Mouse (Mus musculus): ENCODE data around the gene Olfr1215. TPM values are rescaled to one million over a fixed set of nuclear protein-coding genes. Genes with fewer than 3 reads are reported as not detected.
"Not testable (repeated sequence)": the region's sequence is repeated elsewhere in the genome, so short reads cannot be mapped to it uniquely, and the experiment has no call there.

Gene Olfr1215
- not detected in 2 replicates for polyA plus RNA-seq (2015; fragmentation: Nextera tagmentation; extraction: Ambion mirVana)

DNA sequence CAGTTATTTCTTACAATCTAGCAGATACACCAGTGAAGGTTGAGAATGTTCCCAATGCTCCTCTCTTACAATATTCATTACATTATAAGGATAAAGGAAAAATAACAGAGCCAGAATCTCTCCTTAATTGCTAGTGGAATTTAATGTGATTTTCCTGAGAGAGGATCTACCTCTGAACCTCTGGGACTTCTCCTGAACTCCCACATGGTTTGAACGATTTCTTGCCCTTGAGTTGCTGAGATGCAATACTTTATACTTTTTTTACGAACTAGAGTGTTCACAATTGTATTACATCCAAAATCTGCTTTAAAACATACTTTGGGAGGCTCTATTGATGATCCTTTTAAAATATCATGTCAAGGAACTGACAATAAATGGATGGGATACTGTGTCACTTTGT lies at the start of gene Olfr1215:
TSS of gene Olfr1215 (minus strand) at position 101 of the 400 bp plus-strand sequence.
- ATAC-seq (ENCODE audit: low read depth) = no peak
- WGBS = 52% methylated on average over 2 of the region's 2 CpGs

DNA sequence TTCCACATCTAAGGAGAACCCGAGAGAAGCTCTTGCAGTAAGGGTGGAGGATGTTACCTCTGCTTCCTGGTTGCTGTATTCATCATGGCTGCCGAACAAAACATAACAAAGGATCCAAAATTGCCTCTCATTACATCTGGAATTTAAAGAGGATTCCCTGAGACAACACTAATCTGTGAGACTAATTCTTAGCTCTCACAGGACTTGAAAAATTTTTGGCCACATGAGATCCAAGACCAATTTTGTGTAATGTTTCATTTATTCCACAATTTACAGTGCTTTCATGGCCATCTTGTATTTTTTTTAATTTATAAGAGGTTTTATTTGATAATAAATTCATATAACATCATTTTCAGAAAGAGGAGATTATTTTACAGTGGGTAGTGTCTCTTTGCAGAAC lies 25.2 kb upstream of the Olfr1215 start, which contains the start of gene Olfr1217:
TSS of gene Olfr1217 (minus strand) at position 101 of the 400 bp plus-strand sequence.
- Histone ChIP-seq H3K36me3 (ENCODE audit: control insufficient read depth, insufficient read depth, low read length) (no peaks in the 10 kb centered on the region), H3K9ac (ENCODE audit: low read length) (no peak within 1 kb of the TSS), H3K27me3 (ENCODE audit: control insufficient read depth, insufficient read depth, low read depth, low read length) (no peaks in the 10 kb centered on the region), H3K27ac (ENCODE audit: low read length) (no peak within 1 kb of the TSS), H3K4me3 (ENCODE audit: low read length) (no peak within 1 kb of the TSS), H3K9me3 (ENCODE audit: control insufficient read depth, low read length) (no peaks in the 10 kb centered on the region), H3K4me1 (replicated peaks; ENCODE audit: control insufficient read depth, insufficient read depth, low read length) (no peaks in the 10 kb centered on the region), H3K4me2 (ENCODE audit: low read depth, low read length) (no peak within 1 kb of the TSS)
- ATAC-seq (ENCODE audit: low read depth) = no peak
- WGBS = 50% methylated on average over 2 of the region's 2 CpGs

More for the DNA sequence above, at the start of gene Olfr1215:
- no peaks in the 10 kb centered on the region for H3K36me3 ChIP-seq (ENCODE audit: control insufficient read depth, insufficient read depth, low read length)
- H3K4me3 ChIP-seq (ENCODE audit: low read length) = no peak within 1 kb of the TSS
- H3K9me3 ChIP-seq (ENCODE audit: control insufficient read depth, low read length) = no peaks in the 10 kb centered on the region
- H3K9ac ChIP-seq (ENCODE audit: low read length) = no peak within 1 kb of the TSS
- H3K4me2 ChIP-seq (ENCODE audit: low read depth, low read length) = no peak within 1 kb of the TSS
- H3K27me3 ChIP-seq (ENCODE audit: control insufficient read depth, insufficient read depth, low read depth, low read length) = no peaks in the 10 kb centered on the region
- H3K27ac ChIP-seq (ENCODE audit: low read length) = no peak within 1 kb of the TSS
- no peaks in the 10 kb centered on the region for H3K4me1 ChIP-seq (replicated peaks; ENCODE audit: control insufficient read depth, insufficient read depth, low read length)

DNA sequence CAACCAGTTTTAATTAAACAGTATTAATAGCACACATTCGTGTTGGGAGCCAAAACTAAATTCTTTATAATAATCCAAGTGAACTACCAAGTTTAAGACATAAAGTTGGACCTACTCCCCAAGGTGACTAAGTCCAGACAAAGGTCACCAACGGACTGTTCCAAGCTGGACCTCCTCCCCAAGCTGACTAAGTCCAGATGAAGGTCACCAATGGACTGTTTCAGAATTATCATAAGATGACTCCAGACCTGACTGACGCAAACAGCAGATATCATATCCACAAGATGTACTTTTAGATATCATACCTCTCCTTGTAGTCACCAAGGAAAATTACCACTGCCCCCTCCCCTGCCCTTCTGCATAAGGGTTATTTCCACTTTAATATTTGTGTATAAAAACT lies 14.7 kb upstream of the Olfr1215 start:
- not testable (repeated sequence) for H3K4me3 ChIP-seq (ENCODE audit: low read length); H3K4me1 ChIP-seq (replicated peaks; ENCODE audit: control insufficient read depth, insufficient read depth, low read length); H3K9me3 ChIP-seq (ENCODE audit: control insufficient read depth, low read length); ATAC-seq (ENCODE audit: low read depth); H3K4me2 ChIP-seq (ENCODE audit: low read depth, low read length); H3K9ac ChIP-seq (ENCODE audit: low read length); H3K27ac ChIP-seq (ENCODE audit: low read length); H3K36me3 ChIP-seq (ENCODE audit: control insufficient read depth, insufficient read depth, low read length); H3K27me3 ChIP-seq (ENCODE audit: control insufficient read depth, insufficient read depth, low read depth, low read length)
- 60% methylated on average over 3 of the region's 3 CpGs for WGBS

DNA sequence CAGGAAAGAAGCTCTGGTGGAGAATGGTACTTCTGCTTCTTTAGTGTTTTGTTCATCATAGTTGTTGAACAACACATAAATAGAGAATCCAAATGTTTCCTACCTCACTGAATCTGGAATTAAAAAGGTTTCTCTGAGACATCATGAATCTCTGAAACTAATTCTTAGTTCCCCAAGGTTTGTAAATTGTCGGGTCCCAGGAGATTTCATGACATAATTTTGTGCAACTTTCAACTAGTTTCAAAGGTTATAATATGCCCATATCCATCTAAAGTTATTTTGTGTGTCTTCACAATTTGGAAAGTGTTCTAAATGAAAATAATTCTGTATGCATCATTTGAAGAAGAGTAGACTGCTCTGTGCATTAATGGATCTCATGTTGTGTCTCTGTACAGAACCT lies 11.5 kb upstream of the Olfr1215 start, which contains the start of gene Olfr1216:
TSS of gene Olfr1216 (minus strand) at position 101 of the 400 bp plus-strand sequence.
- Histone ChIP-seq H3K4me2 (ENCODE audit: low read depth, low read length) (no peak within 1 kb of the TSS), H3K27ac (ENCODE audit: low read length) (no peak within 1 kb of the TSS), H3K9me3 (ENCODE audit: control insufficient read depth, low read length) (no peaks in the 10 kb centered on the region), H3K27me3 (ENCODE audit: control insufficient read depth, insufficient read depth, low read depth, low read length) (no peaks in the 10 kb centered on the region), H3K4me3 (ENCODE audit: low read length) (no peak within 1 kb of the TSS), H3K36me3 (ENCODE audit: control insufficient read depth, insufficient read depth, low read length) (no peaks in the 10 kb centered on the region), H3K9ac (ENCODE audit: low read length) (no peak within 1 kb of the TSS), H3K4me1 (replicated peaks; ENCODE audit: control insufficient read depth, insufficient read depth, low read length) (no peaks in the 10 kb centered on the region)
- no peak for ATAC-seq (ENCODE audit: low read depth)
- 69% methylated on average over 1 of the region's 1 CpGs for WGBS

DNA sequence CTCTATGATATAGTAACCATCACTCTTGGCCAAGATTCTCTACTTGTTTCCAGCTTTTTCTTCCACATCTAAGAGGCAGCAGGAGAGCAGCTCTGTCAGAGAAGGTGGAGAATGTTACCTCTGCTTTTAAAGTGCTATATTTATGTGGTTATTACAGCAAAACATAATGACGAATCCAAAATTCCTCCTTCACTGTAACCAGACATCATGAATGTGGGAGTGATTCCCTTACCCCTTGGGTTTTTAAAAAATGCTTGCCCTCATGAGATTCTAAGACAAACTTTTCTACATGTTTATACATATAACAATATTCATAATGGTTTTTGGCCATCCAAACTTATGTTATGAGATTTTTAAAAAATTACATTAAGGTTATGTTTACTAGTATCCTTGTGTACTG lies 14.2 kb downstream of the Olfr1215 start, which contains the start of gene Olfr1214:
TSS of gene Olfr1214 (minus strand) at position 101 of the 400 bp plus-strand sequence.
- Histone ChIP-seq H3K4me1 (replicated peaks; ENCODE audit: control insufficient read depth, insufficient read depth, low read length) (no peaks in the 10 kb centered on the region), H3K4me3 (ENCODE audit: low read length) (no peak within 1 kb of the TSS), H3K27ac (ENCODE audit: low read length) (no peak within 1 kb of the TSS), H3K9ac (ENCODE audit: low read length) (no peak within 1 kb of the TSS), H3K9me3 (ENCODE audit: control insufficient read depth, low read length) (no peaks in the 10 kb centered on the region), H3K36me3 (ENCODE audit: control insufficient read depth, insufficient read depth, low read length) (no peaks in the 10 kb centered on the region), H3K27me3 (ENCODE audit: control insufficient read depth, insufficient read depth, low read depth, low read length) (no peaks in the 10 kb centered on the region), H3K4me2 (ENCODE audit: low read depth, low read length) (no peak within 1 kb of the TSS)
- ATAC-seq (ENCODE audit: low read depth) = no peak
- 85% methylated on average over 1 of the region's 1 CpGs for WGBS

DNA sequence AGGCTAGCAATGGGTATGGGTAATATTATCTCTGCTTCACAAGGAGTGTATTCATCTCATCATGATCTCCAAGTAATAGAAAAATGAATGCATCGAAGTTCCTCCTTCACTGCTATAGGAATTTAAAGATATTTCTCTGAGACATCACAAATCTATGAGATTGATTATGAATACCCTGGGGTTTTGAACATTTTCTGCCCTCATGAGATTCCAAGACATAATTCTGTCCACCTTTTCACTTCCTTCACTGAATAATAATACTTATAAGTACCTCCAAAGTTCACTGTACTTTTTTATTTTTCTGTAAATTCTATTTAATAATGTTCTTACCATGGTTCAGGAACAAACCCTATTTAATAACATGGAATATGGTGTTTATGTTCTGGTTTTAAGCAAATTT lies 26.6 kb downstream of the Olfr1215 start, which contains the start of gene Gm13762:
TSS of gene Gm13762 (minus strand) at position 101 of the 400 bp plus-strand sequence.
- Histone ChIP-seq H3K9ac (ENCODE audit: low read length) (no peak within 1 kb of the TSS), H3K9me3 (ENCODE audit: control insufficient read depth, low read length) (no peaks in the 10 kb centered on the region), H3K4me1 (replicated peaks; ENCODE audit: control insufficient read depth, insufficient read depth, low read length) (no peaks in the 10 kb centered on the region), H3K27me3 (ENCODE audit: control insufficient read depth, insufficient read depth, low read depth, low read length) (no peaks in the 10 kb centered on the region), H3K4me3 (ENCODE audit: low read length) (no peak within 1 kb of the TSS), H3K4me2 (ENCODE audit: low read depth, low read length) (no peak within 1 kb of the TSS), H3K36me3 (ENCODE audit: control insufficient read depth, insufficient read depth, low read length) (no peaks in the 10 kb centered on the region), H3K27ac (ENCODE audit: low read length) (no peak within 1 kb of the TSS)
- no peak for ATAC-seq (ENCODE audit: low read depth)
- 69% methylated on average over 1 of the region's 1 CpGs for WGBS

DNA sequence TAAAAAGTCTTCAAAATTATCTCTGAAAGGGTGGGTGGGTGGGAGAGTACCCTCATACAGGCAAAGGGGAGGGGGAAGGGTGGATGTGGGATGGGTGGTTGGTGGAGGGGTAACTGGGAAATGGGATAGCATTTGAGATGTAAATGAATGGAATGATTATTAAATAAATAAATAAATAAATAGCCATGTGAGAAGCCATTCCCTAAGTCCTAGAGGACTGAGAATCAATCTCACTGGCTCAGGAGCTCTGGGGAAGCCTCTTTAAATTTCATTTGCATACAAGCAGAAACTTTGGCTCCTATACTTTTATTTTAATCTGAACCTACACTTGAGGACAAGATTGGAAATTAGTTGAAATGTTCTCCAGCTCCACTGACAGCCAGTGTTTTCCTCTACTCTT lies 53.1 kb downstream of the Olfr1215 start, which contains the start of gene Olfr1212:
TSS of gene Olfr1212 (plus strand) at position 301 of the 400 bp plus-strand sequence.
- no peak within 1 kb of the TSS for H3K4me2 ChIP-seq (ENCODE audit: low read depth, low read length)
- no peak within 1 kb of the TSS for H3K9ac ChIP-seq (ENCODE audit: low read length)
- H3K4me3 ChIP-seq (ENCODE audit: low read length) = no peak within 1 kb of the TSS
- no peak for ATAC-seq (ENCODE audit: low read depth)
- H3K4me1 ChIP-seq (replicated peaks; ENCODE audit: control insufficient read depth, insufficient read depth, low read length) = no peaks in the 10 kb centered on the region
- H3K9me3 ChIP-seq (ENCODE audit: control insufficient read depth, low read length) = no peaks in the 10 kb centered on the region
- H3K27me3 ChIP-seq (ENCODE audit: control insufficient read depth, insufficient read depth, low read depth, low read length) = no peaks in the 10 kb centered on the region
- H3K36me3 ChIP-seq (ENCODE audit: control insufficient read depth, insufficient read depth, low read length) = no peaks in the 10 kb centered on the region
- H3K27ac ChIP-seq (ENCODE audit: low read length) = no peak within 1 kb of the TSS

Other genes with a start within 250 kb of the Olfr1215 start
- gene Olfr1199, start 246.5 kb downstream of the Olfr1215 start, polyA plus RNA-seq (2015; fragmentation: Nextera tagmentation; extraction: Ambion mirVana) = not detected in 2 replicates
- gene Olfr1200, start 236.5 kb downstream of the Olfr1215 start, polyA plus RNA-seq (2015; fragmentation: Nextera tagmentation; extraction: Ambion mirVana) = not detected in 2 replicates
- not detected in 2 replicates for gene Olfr1201, start 213.9 kb downstream of the Olfr1215 start, polyA plus RNA-seq (2015; fragmentation: Nextera tagmentation; extraction: Ambion mirVana)
- not detected in 2 replicates for gene Olfr1202, start 192.5 kb downstream of the Olfr1215 start, polyA plus RNA-seq (2015; fragmentation: Nextera tagmentation; extraction: Ambion mirVana)
- not detected in 2 replicates for gene Olfr1205, start 177.2 kb downstream of the Olfr1215 start, polyA plus RNA-seq (2015; fragmentation: Nextera tagmentation; extraction: Ambion mirVana)
- not detected in 2 replicates for gene Olfr1204, start 157.7 kb downstream of the Olfr1215 start, polyA plus RNA-seq (2015; fragmentation: Nextera tagmentation; extraction: Ambion mirVana)
- not detected in 2 replicates for gene Olfr1206, start 143.7 kb downstream of the Olfr1215 start, polyA plus RNA-seq (2015; fragmentation: Nextera tagmentation; extraction: Ambion mirVana)
- gene Olfr1208, start 104.7 kb downstream of the Olfr1215 start, polyA plus RNA-seq (2015; fragmentation: Nextera tagmentation; extraction: Ambion mirVana) = not detected in 2 replicates
- not detected in 2 replicates for gene Olfr1209, start 91.8 kb downstream of the Olfr1215 start, polyA plus RNA-seq (2015; fragmentation: Nextera tagmentation; extraction: Ambion mirVana)
- gene Olfr1211, start 68.9 kb downstream of the Olfr1215 start, polyA plus RNA-seq (2015; fragmentation: Nextera tagmentation; extraction: Ambion mirVana) = not detected in 2 replicates
- gene Olfr1212, start 53.0 kb downstream of the Olfr1215 start, polyA plus RNA-seq (2015; fragmentation: Nextera tagmentation; extraction: Ambion mirVana) = not detected in 2 replicates
- gene Gm13762, start 26.7 kb downstream of the Olfr1215 start, polyA plus RNA-seq (2015; fragmentation: Nextera tagmentation; extraction: Ambion mirVana) = not detected in 2 replicates
- gene Olfr1214, start 14.3 kb downstream of the Olfr1215 start, polyA plus RNA-seq (2015; fragmentation: Nextera tagmentation; extraction: Ambion mirVana) = not detected in 2 replicates
- not detected in 2 replicates for gene Olfr1216, start 11.4 kb upstream of the Olfr1215 start, polyA plus RNA-seq (2015; fragmentation: Nextera tagmentation; extraction: Ambion mirVana)
- not detected in 2 replicates for gene Olfr1217, start 25.1 kb upstream of the Olfr1215 start, polyA plus RNA-seq (2015; fragmentation: Nextera tagmentation; extraction: Ambion mirVana)
- gene Olfr1218, start 54.2 kb upstream of the Olfr1215 start, polyA plus RNA-seq (2015; fragmentation: Nextera tagmentation; extraction: Ambion mirVana) = not detected in 2 replicates
- gene Olfr1219, start 76.5 kb upstream of the Olfr1215 start, polyA plus RNA-seq (2015; fragmentation: Nextera tagmentation; extraction: Ambion mirVana) = not detected in 2 replicates
- not detected in 2 replicates for gene Olfr1220, start 99.9 kb upstream of the Olfr1215 start, polyA plus RNA-seq (2015; fragmentation: Nextera tagmentation; extraction: Ambion mirVana)
- not detected in 2 replicates for gene Olfr1221, start 110.3 kb upstream of the Olfr1215 start, polyA plus RNA-seq (2015; fragmentation: Nextera tagmentation; extraction: Ambion mirVana)
- gene Olfr1222, start 126.1 kb upstream of the Olfr1215 start, polyA plus RNA-seq (2015; fragmentation: Nextera tagmentation; extraction: Ambion mirVana) = not detected in 2 replicates
- not detected in 2 replicates for gene Olfr1223, start 144.6 kb upstream of the Olfr1215 start, polyA plus RNA-seq (2015; fragmentation: Nextera tagmentation; extraction: Ambion mirVana)
- not detected in 2 replicates for gene Olfr1224-ps1, start 157.1 kb upstream of the Olfr1215 start, polyA plus RNA-seq (2015; fragmentation: Nextera tagmentation; extraction: Ambion mirVana)
- gene Olfr1225, start 167.7 kb upstream of the Olfr1215 start, polyA plus RNA-seq (2015; fragmentation: Nextera tagmentation; extraction: Ambion mirVana) = not detected in 2 replicates
- not detected in 2 replicates for gene Olfr1226, start 193.1 kb upstream of the Olfr1215 start, polyA plus RNA-seq (2015; fragmentation: Nextera tagmentation; extraction: Ambion mirVana)
- gene Olfr1228, start 247.1 kb upstream of the Olfr1215 start, polyA plus RNA-seq (2015; fragmentation: Nextera tagmentation; extraction: Ambion mirVana) = not detected in 2 replicates